18 mouse cellular contexts compared by ENCODE assay signal in the genomic region with DNA sequence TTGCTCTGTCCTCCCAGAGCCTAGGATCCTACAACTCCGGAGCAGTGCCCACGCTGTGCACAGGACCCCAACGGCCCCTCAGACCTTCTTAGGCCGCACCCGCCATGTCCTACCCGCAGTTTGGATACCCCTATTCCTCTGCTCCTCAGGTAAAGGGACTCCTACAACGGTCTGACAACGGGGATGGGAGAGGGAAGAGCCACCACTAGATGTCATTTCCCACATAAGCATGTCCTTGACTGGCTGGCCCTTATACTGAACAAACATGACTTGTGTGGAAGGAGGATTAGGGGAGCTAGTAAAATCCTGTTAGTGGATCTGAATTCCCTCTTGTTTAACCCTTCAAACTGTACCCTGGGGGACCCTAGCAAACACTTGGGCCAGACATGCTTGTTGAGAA. TPM values are rescaled to one million over a fixed set of nuclear protein-coding genes. Genes with fewer than 3 reads are reported as not detected.
DNase-seq lines count a peak whose midpoint lies in the region; ATAC-seq and TF ChIP-seq lines count a peak whose summit lies in the region.
"Had no signal": no experiment of that assay in that cellular context is flagged by ENCODE, and none has a peak within 500 bp of the region (broad histone marks: within the 10 kb centered on the region; RNA-seq: fewer than 3 reads in every experiment).

No protein-coding gene starts in this region.

- ATAC-seq in heart, embryonic 12.5 days (ENCODE audit: insufficient number of reproducible peaks, low FRiP score), result no peak
- ATAC-seq in midbrain, embryonic 11.5 days (ENCODE audit: low FRiP score), result no peak
- no peak for ATAC-seq in midbrain, embryonic 14.5 days (ENCODE audit: low FRiP score, low TSS enrichment)
- no peak for ATAC-seq in embryonic facial prominence, embryonic 14.5 days (ENCODE audit: low read depth)
- no peak for ATAC-seq in limb, embryonic 14.5 days (ENCODE audit: low FRiP score, low read depth)

- H3K36me3 ChIP-seq in heart, embryonic 12.5 days, result peaks cover 16% of the 10 kb centered on the region
- no peaks in the 10 kb centered on the region for H3K36me3 ChIP-seq in midbrain, embryonic 11.5 days (ENCODE audit: control insufficient read depth, insufficient read depth, low read length)
- no peaks in the 10 kb centered on the region for H3K36me3 ChIP-seq in midbrain, embryonic 14.5 days (ENCODE audit: control insufficient read depth, insufficient read depth, low read length)
- H3K36me3 ChIP-seq in embryonic facial prominence, embryonic 14.5 days (ENCODE audit: control insufficient read depth, insufficient read depth, low read length), result no peaks in the 10 kb centered on the region
- no peaks in the 10 kb centered on the region for H3K36me3 ChIP-seq in limb, embryonic 14.5 days (ENCODE audit: control insufficient read depth, insufficient read depth, low read length)
- H3K36me3 ChIP-seq: G1E; neural tube, embryonic 15.5 days had no signal

- peak overlapping the region; percentile 89 for H3K9ac ChIP-seq in heart, embryonic 12.5 days
- H3K9ac ChIP-seq in midbrain, embryonic 11.5 days (ENCODE audit: low read length), result no peak overlapping the region
- H3K9ac ChIP-seq in midbrain, embryonic 14.5 days (replicated peaks; ENCODE audit: low read length), result no peak overlapping the region
- no peak overlapping the region for H3K9ac ChIP-seq in embryonic facial prominence, embryonic 14.5 days (ENCODE audit: low read depth, low read length)
- H3K9ac ChIP-seq in limb, embryonic 14.5 days (ENCODE audit: low read depth, low read length, severe bottlenecking), result no peak overlapping the region
- H3K9ac ChIP-seq: neural tube, embryonic 15.5 days had no signal

- peak overlapping the region; percentile 77 for H3K4me2 ChIP-seq in heart, embryonic 12.5 days
- H3K4me2 ChIP-seq in midbrain, embryonic 11.5 days, result no peak overlapping the region
- no peak overlapping the region for H3K4me2 ChIP-seq in midbrain, embryonic 14.5 days (ENCODE audit: low read length)
- peak overlapping the region; percentile 42; the same call in 1 of the 2 replicates for H3K4me2 ChIP-seq in embryonic facial prominence, embryonic 14.5 days (ENCODE audit: low read depth, low read length)
- no peak overlapping the region for H3K4me2 ChIP-seq in limb, embryonic 14.5 days (replicated peaks; ENCODE audit: low read depth, low read length, severe bottlenecking)

- peak overlapping the region; percentile 71 for H3K4me3 ChIP-seq in heart, embryonic 12.5 days
- H3K4me3 ChIP-seq in midbrain, embryonic 11.5 days (ENCODE audit: low read depth, low read length), result no peak overlapping the region
- H3K4me3 ChIP-seq in midbrain, embryonic 14.5 days (replicated peaks; ENCODE audit: low read depth, low read length), result no peak overlapping the region
- H3K4me3 ChIP-seq in embryonic facial prominence, embryonic 14.5 days (ENCODE audit: low read depth, low read length), result no peak overlapping the region
- H3K4me3 ChIP-seq in limb, embryonic 14.5 days (replicated peaks; ENCODE audit: low read length), result peak overlapping the region; percentile 25; the same call in 1 of the 2 replicates

- no peaks in the 10 kb centered on the region for H3K9me3 ChIP-seq in heart, embryonic 12.5 days (replicated peaks)
- no peaks in the 10 kb centered on the region for H3K9me3 ChIP-seq in midbrain, embryonic 11.5 days (ENCODE audit: control insufficient read depth, low read length)
- H3K9me3 ChIP-seq in midbrain, embryonic 14.5 days (ENCODE audit: control insufficient read depth, low read length), result no peaks in the 10 kb centered on the region
- H3K9me3 ChIP-seq in embryonic facial prominence, embryonic 14.5 days (ENCODE audit: control insufficient read depth, low read length), result no peaks in the 10 kb centered on the region
- H3K9me3 ChIP-seq in limb, embryonic 14.5 days (ENCODE audit: control insufficient read depth, low read length), result no peaks in the 10 kb centered on the region
- H3K9me3 ChIP-seq: neural tube, embryonic 15.5 days had no signal

- DNase-seq in heart, adult 11 months, result no peak
- peak; percentile 93 for DNase-seq in midbrain, embryonic 11.5 days (ENCODE audit: low spot score, missing footprints)
- no peak for DNase-seq in midbrain, embryonic 14.5 days
- DNase-seq in embryonic facial prominence, embryonic 14.5 days (ENCODE audit: low spot score), result no peak
- no peak for DNase-seq in limb, embryonic 14.5 days (ENCODE audit: low spot score)
- no peak for DNase-seq in spleen, adult 12 weeks (ENCODE audit: low spot score)
- no peak for DNase-seq in frontal cortex, postnatal 14 days (ENCODE audit: low spot score in 2 of 2)
- DNase-seq: adrenal gland, postnatal 14 days; gastrocnemius, postnatal 25 days; left cerebral cortex, postnatal 4 days; lung, adult 18-20 months; right cerebral cortex, adult 18-20 months; thymus, adult 18-20 months had no signal

- TF ChIP-seq POLR2A in limb, embryonic 14.5 days (IDR thresholded peaks at IDR 0.05; ENCODE audit: borderline replicate concordance, extremely low read depth, insufficient read depth, insufficient read length), result no peak

- peaks cover 89% of the 10 kb centered on the region for H3K27me3 ChIP-seq in heart, embryonic 12.5 days (replicated peaks)
- H3K27me3 ChIP-seq in midbrain, embryonic 11.5 days (ENCODE audit: control insufficient read depth, insufficient read depth, low read length), result peaks cover 100% of the 10 kb centered on the region
- peaks cover 97% of the 10 kb centered on the region for H3K27me3 ChIP-seq in midbrain, embryonic 14.5 days (ENCODE audit: control insufficient read depth, insufficient read depth, low read length)
- peaks cover 100% of the 10 kb centered on the region for H3K27me3 ChIP-seq in embryonic facial prominence, embryonic 14.5 days (replicated peaks; ENCODE audit: control insufficient read depth, insufficient read depth, low read length)
- peaks cover 100% of the 10 kb centered on the region for H3K27me3 ChIP-seq in limb, embryonic 14.5 days (ENCODE audit: control insufficient read depth, insufficient read depth, low read length)

- peak overlapping the region; percentile 93 for H3K27ac ChIP-seq in heart, embryonic 12.5 days (ENCODE audit: poor library complexity, severe bottlenecking)
- no peak overlapping the region for H3K27ac ChIP-seq in midbrain, embryonic 11.5 days (ENCODE audit: low read depth, low read length)
- H3K27ac ChIP-seq in midbrain, embryonic 14.5 days (replicated peaks; ENCODE audit: low read depth, low read length), result no peak overlapping the region
- no peak overlapping the region for H3K27ac ChIP-seq in embryonic facial prominence, embryonic 14.5 days (replicated peaks; ENCODE audit: low read depth, low read length)
- no peak overlapping the region for H3K27ac ChIP-seq in limb, embryonic 14.5 days (replicated peaks; ENCODE audit: low read depth, low read length)
- H3K27ac ChIP-seq: macrophage; neural tube, embryonic 15.5 days had no signal

- WGBS in heart, embryonic 12.5 days, result 18% methylated on average over 8 of the region's 8 CpGs
- 11% methylated on average over 8 of the region's 8 CpGs for WGBS in midbrain, embryonic 11.5 days
- 16% methylated on average over 8 of the region's 8 CpGs for WGBS in midbrain, embryonic 14.5 days
- WGBS in embryonic facial prominence, embryonic 14.5 days, result 19% methylated on average over 8 of the region's 8 CpGs
- WGBS in limb, embryonic 14.5 days, result 17% methylated on average over 8 of the region's 8 CpGs

- peaks cover 56% of the 10 kb centered on the region for H3K4me1 ChIP-seq in heart, embryonic 12.5 days (replicated peaks)
- peaks cover 27% of the 10 kb centered on the region for H3K4me1 ChIP-seq in midbrain, embryonic 11.5 days (ENCODE audit: control insufficient read depth, insufficient read depth, low read length)
- peaks cover 27% of the 10 kb centered on the region for H3K4me1 ChIP-seq in midbrain, embryonic 14.5 days (ENCODE audit: control insufficient read depth, insufficient read depth, low read length)
- peaks cover 8% of the 10 kb centered on the region; the same call in 1 of the 2 replicates for H3K4me1 ChIP-seq in embryonic facial prominence, embryonic 14.5 days (ENCODE audit: control insufficient read depth, insufficient read depth, low read length)
- H3K4me1 ChIP-seq in limb, embryonic 14.5 days (ENCODE audit: control insufficient read depth, insufficient read depth, low read length), result peaks cover 10% of the 10 kb centered on the region; the same call in 1 of the 2 replicates

RNA-seq across cellular contexts. Expression of gene Irx4, which starts 4.6 kb away (rescaled TPM):
- 62.4 and 65.9 TPM in 2 replicates for polyA plus RNA-seq in heart, embryonic 12.5 days (2016; fragmentation: Nextera tagmentation; extraction: Ambion mirVana)
- polyA plus RNA-seq in midbrain, embryonic 11.5 days (2014; fragmentation: Nextera tagmentation; extraction: Ambion mirVana), result 0.41 and 0.87 TPM in 2 replicates
- polyA plus RNA-seq in midbrain, embryonic 14.5 days (2014; fragmentation: Nextera tagmentation; extraction: Ambion mirVana), result 2.3 and 3.0 TPM in 2 replicates
- polyA plus RNA-seq in embryonic facial prominence, embryonic 14.5 days (2014; fragmentation: Nextera tagmentation; extraction: Ambion mirVana), result 4.6 and 7.5 TPM in 2 replicates
- 6.7 and 7.4 TPM in 2 replicates for polyA plus RNA-seq in limb, embryonic 14.5 days (2012; rRNA removed)
- polyA plus RNA-seq in limb, embryonic 14.5 days (2014; fragmentation: Nextera tagmentation; extraction: Ambion mirVana), result 8.9 TPM in 2 replicates
- polyA plus RNA-seq: C2C12, G1E, macrophage had no signal

Comparison
In these comparisons a context has a peak if more than half of its experiments do, and no peak if none do; other contexts are left out.
1. H3K4me2 ChIP-seq: peak in heart, embryonic 12.5 days (single experiment) and embryonic facial prominence, embryonic 14.5 days (single experiment); none in midbrain, embryonic 11.5 days (single experiment), midbrain, embryonic 14.5 days (single experiment) and limb, embryonic 14.5 days (single experiment).
2. H3K4me3 ChIP-seq: peak in heart, embryonic 12.5 days (single experiment) and limb, embryonic 14.5 days (single experiment); none in midbrain, embryonic 11.5 days (single experiment), midbrain, embryonic 14.5 days (single experiment) and embryonic facial prominence, embryonic 14.5 days (single experiment).